Mouse (Mus musculus) layer of hippocampus, adult 9-10 months (tissue): ENCODE data around the gene Csnk1d.

ENCODE experiments used
- DNase-seq: peaks from one replicate; pipeline ENCODE4 v3.0.0; 2022; ENCODE audit warnings: low spot score

Csnk1d gene

GRCm38 (mm10) chr11:120987608-120988007 lies 3.5 kb downstream of the Csnk1d start:
- DNase-seq: no peak

- DNase-seq: no peak
These were observed 6.4 kb downstream of the Csnk1d start for GRCm38 (mm10) chr11:120984448-120985330.

- DNase-seq: no peak
These were observed 8.7 kb downstream of the Csnk1d start for GRCm38 (mm10) chr11:120982459-120982858.

- DNase-seq: no peak
These were observed 9.5 kb downstream of the Csnk1d start for GRCm38 (mm10) chr11:120981661-120982060.

GRCm38 (mm10) chr11:120980427-120981035 lies 10.6 kb downstream of the Csnk1d start:
- DNase-seq: no peak

- no peak for DNase-seq
These were observed 11.3 kb downstream of the Csnk1d start for GRCm38 (mm10) chr11:120979711-120980426.

- DNase-seq: no peak
These were observed 17.8 kb downstream of the Csnk1d start for GRCm38 (mm10) chr11:120973318-120973717.

- DNase-seq: no peak
These were observed 19.9 kb downstream of the Csnk1d start for GRCm38 (mm10) chr11:120971237-120971636.

- no peak for DNase-seq
These were observed 21.4 kb downstream of the Csnk1d start for GRCm38 (mm10) chr11:120969742-120970141.

- DNase-seq: no peak
These were observed 25.5 kb downstream of the Csnk1d start for GRCm38 (mm10) chr11:120965587-120965986.

GRCm38 (mm10) chr11:120964195-120965157 lies 26.7 kb downstream of the Csnk1d start:
- DNase-seq: no peak

- no peak for DNase-seq
These were observed 28.2 kb downstream of the Csnk1d start for GRCm38 (mm10) chr11:120962909-120963308.

GRCm38 (mm10) chr11:120962050-120962771 lies 28.9 kb downstream of the Csnk1d start:
- no peak for DNase-seq

GRCm38 (mm10) chr11:120961594-120961993 lies 29.5 kb downstream of the Csnk1d start:
- no peak for DNase-seq

- DNase-seq: no peak
These were observed 30.9 kb downstream of the Csnk1d start for GRCm38 (mm10) chr11:120960248-120960647.

GRCm38 (mm10) chr11:120959564-120959963 lies 31.6 kb downstream of the Csnk1d start:
- DNase-seq: no peak

- DNase-seq: no peak
These were observed 32.1 kb downstream of the Csnk1d start for GRCm38 (mm10) chr11:120959066-120959465.

- no peak for DNase-seq
These were observed 33.3 kb downstream of the Csnk1d start for GRCm38 (mm10) chr11:120957731-120958257.

GRCm38 (mm10) chr11:120957052-120957451 lies 34.1 kb downstream of the Csnk1d start:
- DNase-seq: no peak

GRCm38 (mm10) chr11:120955701-120956100 lies 35.4 kb downstream of the Csnk1d start:
- no peak for DNase-seq

GRCm38 (mm10) chr11:120954936-120955335 lies 36.2 kb downstream of the Csnk1d start:
- DNase-seq: no peak
